Mouse (Mus musculus) spleen, adult 2 months (tissue): ENCODE measurements around the gene Nomo1. TPM values are rescaled to one million over a fixed set of nuclear protein-coding genes. Genes with fewer than 3 reads are reported as not detected.

Experiments used
- DNase-seq, 2 experiments: peaks; one replicate each; pipeline versions ENCODE4 v3.0.0 to v3.0.0-alpha.2; 2012 to 2021; ENCODE audit warnings: low spot score in 2 of 2, low read depth in 1 of 2
- H3K27ac ChIP-seq: fragments of 200-500 bp; 2 replicates; pipeline ENCODE4 v1.5.1; 2012; ENCODE audit warnings: low read length, inconsistent platforms; ENCODE audit not compliant: insufficient read depth
- H3K27me3 ChIP-seq: fragments of 200-500 bp; 2 replicates; pipeline ENCODE4 v1.6.1; 2012; ENCODE audit warnings: mild to moderate bottlenecking, moderate library complexity, low read length, inconsistent platforms; ENCODE audit not compliant: control insufficient read depth, insufficient read depth
- H3K36me3 ChIP-seq: fragments of 200-500 bp; 2 replicates; pipeline ENCODE4 v1.6.1; 2012; ENCODE audit warnings: mild to moderate bottlenecking, low read length, inconsistent platforms; ENCODE audit not compliant: control insufficient read depth, insufficient read depth
- H3K4me1 ChIP-seq: fragments of 200-500 bp; 2 replicates; pipeline ENCODE4 v1.6.1; 2011; ENCODE audit warnings: inconsistent platforms; ENCODE audit not compliant: control insufficient read depth, insufficient read depth, insufficient read length
- H3K4me3 ChIP-seq: fragments of 200-500 bp; 2 replicates; pipeline ENCODE4 v1.5.1; 2011; ENCODE audit warnings: mild to moderate bottlenecking, inconsistent platforms; ENCODE audit not compliant: insufficient read depth, insufficient read length; ENCODE audit errors: extremely low read depth
- CTCF ChIP-seq: fragments of 200-500 bp; IDR thresholded peaks from 2 replicates; pipeline ENCODE4 v1.5.1; 2011; ENCODE audit warnings: mild to moderate bottlenecking, inconsistent platforms; ENCODE audit not compliant: insufficient read depth, insufficient read length, insufficient replicate concordance; ENCODE audit errors: extremely low read depth
- POLR2A ChIP-seq: fragments of 200-500 bp; IDR thresholded peaks from 2 replicates; pipeline ENCODE4 v1.6.1; 2011; ENCODE audit warnings: low read depth, low read length, inconsistent platforms
- WGBS: fragments of 180-500 bp; shearing (Covaris S2); methylation state at CpG from one replicate; pipeline ENCODE4 v1.1.7; 2018; 5-methylcytosine and 5-hydroxymethylcytosine counted together
- polyA plus RNA-seq: library from polyadenylated mRNA; depleted of rRNA; stranded (reverse); fragments of >200 nt; gene quantifications from 2 replicates; pipeline ENCODE4 v1.2.3, GENCODE M21; 2012

The Nomo1 gene
- polyA plus RNA-seq, 1 experiment = 22.5 TPM

- TF ChIP-seq CTCF (no peak), POLR2A (no peak)
- 64% methylated on average over 4 of the region's 4 CpGs for WGBS
- H3K36me3 ChIP-seq = no peaks in the 10 kb centered on the region
- H3K4me3 ChIP-seq = no peak overlapping the region
- no peaks in the 10 kb centered on the region for H3K4me1 ChIP-seq
- no peaks in the 10 kb centered on the region for H3K27me3 ChIP-seq
- no peak overlapping the region for H3K27ac ChIP-seq
- DNase-seq = no peak
Measured at GRCm38 (mm10) chr7:46122964-46123363, 89.5 kb downstream of the Nomo1 start.

- Histone ChIP-seq H3K36me3 (no peaks in the 10 kb centered on the region), H3K4me3 (no peak overlapping the region), H3K27me3 (no peaks in the 10 kb centered on the region), H3K27ac (no peak overlapping the region), H3K4me1 (no peaks in the 10 kb centered on the region)
- DNase-seq = no peak
- TF ChIP-seq CTCF (no peak), POLR2A (no peak)
- 88% methylated on average over 6 of the region's 6 CpGs for WGBS
Measured at GRCm38 (mm10) chr7:46124460-46124859, 91.0 kb downstream of the Nomo1 start.

- WGBS = 90% methylated on average over 11 of the region's 11 CpGs
- Histone ChIP-seq H3K27me3 (no peaks in the 10 kb centered on the region), H3K4me1 (no peaks in the 10 kb centered on the region), H3K4me3 (no peak overlapping the region), H3K27ac (no peak overlapping the region), H3K36me3 (no peaks in the 10 kb centered on the region)
- DNase-seq = no peak
- TF ChIP-seq POLR2A (no peak), CTCF (no peak)
Measured at GRCm38 (mm10) chr7:46125340-46125739, 91.8 kb downstream of the Nomo1 start.

GRCm38 (mm10) chr7:46128196-46128595 is 94.7 kb downstream of the Nomo1 start:
- WGBS = 65% methylated on average over 7 of the region's 7 CpGs
- Histone ChIP-seq H3K4me1 (no peaks in the 10 kb centered on the region), H3K27me3 (no peaks in the 10 kb centered on the region), H3K27ac (no peak overlapping the region), H3K36me3 (no peaks in the 10 kb centered on the region), H3K4me3 (no peak overlapping the region)
- no peak for DNase-seq
- TF ChIP-seq CTCF (no peak), POLR2A (no peak)

- H3K4me3 ChIP-seq = no peak overlapping the region
- H3K4me1 ChIP-seq = no peaks in the 10 kb centered on the region
- H3K36me3 ChIP-seq = no peaks in the 10 kb centered on the region
- no peak for TF ChIP-seq POLR2A
- TF ChIP-seq CTCF = no peak
- H3K27ac ChIP-seq = no peak overlapping the region
- 81% methylated on average over 7 of the region's 7 CpGs for WGBS
- H3K27me3 ChIP-seq = no peaks in the 10 kb centered on the region
- DNase-seq = no peak
Measured at GRCm38 (mm10) chr7:46129463-46130179, 96.1 kb downstream of the Nomo1 start.

GRCm38 (mm10) chr7:46130723-46131122 is 97.2 kb downstream of the Nomo1 start:
- Histone ChIP-seq H3K36me3 (no peaks in the 10 kb centered on the region), H3K27ac (no peak overlapping the region), H3K4me1 (no peaks in the 10 kb centered on the region), H3K27me3 (no peaks in the 10 kb centered on the region), H3K4me3 (no peak overlapping the region)
- no peak for TF ChIP-seq CTCF
- TF ChIP-seq POLR2A = no peak
- WGBS = 34% methylated on average over 7 of the region's 7 CpGs
- no peak for DNase-seq

- H3K27me3 ChIP-seq = no peaks in the 10 kb centered on the region
- no peak overlapping the region for H3K27ac ChIP-seq
- WGBS = 35% methylated on average over 3 of the region's 3 CpGs
- no peak for DNase-seq
- H3K36me3 ChIP-seq = no peaks in the 10 kb centered on the region
- TF ChIP-seq CTCF (no peak), POLR2A (no peak)
- H3K4me1 ChIP-seq = no peaks in the 10 kb centered on the region
- no peak overlapping the region for H3K4me3 ChIP-seq
Measured at GRCm38 (mm10) chr7:46131266-46131665, 97.8 kb downstream of the Nomo1 start.
